Mouse (Mus musculus) neural tube, embryonic 14.5 days (tissue): ENCODE data around the gene Cux2. TPM values are rescaled to one million over a fixed set of nuclear protein-coding genes. Genes with fewer than 3 reads are reported as not detected.

ENCODE experiments used
- ATAC-seq: fragments of 200-750 bp; cut with Nextera tagmentation; 2 replicates; pipeline ENCODE4 v1.8.0; 2017; ENCODE audit warnings: low read depth, mild to moderate bottlenecking, moderate TSS enrichment, moderate library complexity
- H3K27ac ChIP-seq: fragments of 300-500 bp; sonication (generic); 2 replicates; pipeline ENCODE4 v1.5.1; 2014; ENCODE audit warnings: low read depth, mild to moderate bottlenecking, control low read depth, low read length, moderate library complexity, mixed read lengths
- H3K27me3 ChIP-seq: fragments of 300-500 bp; sonication (generic); 2 replicates; pipeline ENCODE4 v1.6.1; 2014; ENCODE audit warnings: low read length; ENCODE audit not compliant: control insufficient read depth, insufficient read depth
- H3K36me3 ChIP-seq: fragments of 300-500 bp; sonication (generic); 2 replicates; pipeline ENCODE4 v1.6.1; 2014; ENCODE audit warnings: low read length, mixed read lengths; ENCODE audit not compliant: control insufficient read depth, insufficient read depth
- H3K4me1 ChIP-seq: fragments of 300-500 bp; sonication (generic); 2 replicates; pipeline ENCODE4 v1.6.1; 2014; ENCODE audit warnings: low read length; ENCODE audit not compliant: control insufficient read depth, insufficient read depth
- H3K4me2 ChIP-seq: fragments of 300-500 bp; sonication (generic); 2 replicates; pipeline ENCODE4 v1.6.1; 2014; ENCODE audit warnings: mild to moderate bottlenecking, low read depth, low read length, control low read depth
- H3K4me3 ChIP-seq: fragments of 300-500 bp; sonication (generic); 2 replicates; pipeline ENCODE4 v1.5.1; 2014; ENCODE audit warnings: low read depth, low read length, control low read depth, mixed read lengths
- H3K9ac ChIP-seq: fragments of 300-500 bp; sonication (generic); replicated peaks from 2 replicates; pipeline ENCODE4 v1.6.1; 2014; ENCODE audit warnings: low read depth, mild to moderate bottlenecking, control low read depth, low read length, mixed read lengths
- H3K9me3 ChIP-seq: fragments of 300-500 bp; sonication (generic); 2 replicates; pipeline ENCODE4 v1.6.1; 2016; ENCODE audit warnings: low read length; ENCODE audit not compliant: control insufficient read depth
- WGBS: fragments of 180-500 bp; shearing (Covaris S2); extraction: QIAGEN DNeasy Blood & Tissue Kit; methylation state at CpG from one replicate; pipeline ENCODE4 v1.1.7; 2014; 5-methylcytosine and 5-hydroxymethylcytosine counted together
- polyA plus RNA-seq: library from polyadenylated mRNA; unstranded; fragments of >200 nt; fragmentation: Nextera tagmentation; extraction: Ambion mirVana; gene quantifications from 2 replicates; pipeline ENCODE4 v1.2.1, GENCODE M21; 2014

The Cux2 gene
- polyA plus RNA-seq, 1 experiment from 2014 or later, result 31.3 TPM

DNA sequence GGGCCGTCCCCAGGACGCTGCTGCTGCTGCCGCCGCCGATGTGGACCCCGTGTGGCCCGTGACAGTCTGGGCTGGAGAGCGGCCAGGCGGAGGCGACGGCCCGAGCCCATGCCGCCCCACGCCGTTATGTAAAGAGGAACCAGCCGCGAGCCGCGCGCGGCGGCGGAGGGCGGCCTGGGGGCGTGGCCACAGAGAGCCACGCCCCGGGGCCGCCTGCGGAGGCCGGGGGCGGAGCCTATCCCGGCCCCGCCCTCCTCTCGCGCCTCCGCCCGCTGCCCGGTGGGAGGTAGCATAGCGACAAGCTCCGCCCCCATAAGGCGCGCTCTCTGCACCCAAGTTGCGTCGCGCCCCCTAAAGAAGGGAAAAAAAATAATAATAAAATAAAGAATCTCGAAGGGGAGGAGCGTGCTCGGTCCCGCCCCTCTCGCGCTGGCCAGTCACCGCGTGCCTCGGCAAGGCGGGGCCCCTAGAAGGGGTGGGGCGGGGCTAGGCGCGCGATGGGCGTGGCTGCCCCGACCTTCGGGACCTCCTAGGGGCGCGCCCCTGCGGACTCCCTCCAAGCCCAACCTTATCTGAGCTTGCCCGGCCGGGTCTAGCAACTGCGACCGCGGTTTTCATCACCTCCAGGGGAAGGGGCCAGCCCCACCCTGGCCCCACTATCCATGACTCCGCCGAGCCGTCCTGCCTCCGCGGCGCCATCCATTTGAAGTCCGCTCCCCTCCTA, 213.0 kb downstream of the Cux2 start:
- Histone ChIP-seq H3K36me3 (no peaks in the 10 kb centered on the region), H3K9me3 (no peaks in the 10 kb centered on the region), H3K4me1 (peaks cover 29% of the 10 kb centered on the region; the same call in 1 of the 2 replicates), H3K27me3 (peaks cover 19% of the 10 kb centered on the region), H3K4me3 (peak overlapping the region; percentile 68), H3K27ac (peak overlapping the region; percentile 22; the same call in 1 of the 2 replicates), H3K4me2 (peak overlapping the region; percentile 90), H3K9ac (peak overlapping the region; percentile 67)
- under 1% methylated on average over 65 of the region's 77 CpGs for WGBS
- peak; percentile 71 for ATAC-seq

DNA sequence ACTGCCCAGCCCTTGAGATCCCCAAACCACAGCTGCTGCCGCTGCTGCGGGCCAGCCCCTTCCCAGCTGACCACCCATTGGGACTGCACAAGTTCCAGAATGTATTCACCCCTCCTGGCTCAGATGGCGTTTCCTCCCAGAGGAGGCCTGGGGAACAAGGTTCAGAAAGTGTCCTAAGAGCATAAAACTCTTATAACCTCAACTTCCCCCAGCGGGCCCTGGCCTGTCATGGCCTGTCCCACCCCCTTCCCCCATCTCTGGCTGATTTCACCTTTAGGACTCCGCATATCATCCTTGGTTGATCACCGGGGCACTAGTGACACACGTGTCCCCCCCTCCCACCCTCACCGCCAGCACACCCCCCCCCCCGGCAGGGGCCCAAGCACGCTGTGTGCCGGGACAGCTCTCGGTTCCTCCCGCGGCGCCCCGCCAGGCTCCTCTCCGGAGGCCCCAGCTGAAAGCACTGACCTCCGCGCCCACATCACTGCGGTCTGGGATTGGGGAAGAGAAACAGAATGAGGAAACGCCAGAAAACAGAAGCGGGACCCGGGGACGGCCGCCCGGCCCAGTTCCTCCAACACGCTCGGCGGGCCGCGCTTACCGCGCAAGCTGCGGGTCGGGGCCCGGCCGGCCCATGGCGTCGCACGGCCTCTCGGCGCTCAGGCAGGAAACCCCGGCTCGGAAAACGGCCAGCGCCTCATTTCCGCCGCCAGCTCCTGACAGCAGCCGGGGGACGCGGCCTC, 213.8 kb downstream of the Cux2 start:
- WGBS, result under 1% methylated on average over 48 of the region's 51 CpGs
- H3K4me3 ChIP-seq, result peak overlapping the region; percentile 68

DNA sequence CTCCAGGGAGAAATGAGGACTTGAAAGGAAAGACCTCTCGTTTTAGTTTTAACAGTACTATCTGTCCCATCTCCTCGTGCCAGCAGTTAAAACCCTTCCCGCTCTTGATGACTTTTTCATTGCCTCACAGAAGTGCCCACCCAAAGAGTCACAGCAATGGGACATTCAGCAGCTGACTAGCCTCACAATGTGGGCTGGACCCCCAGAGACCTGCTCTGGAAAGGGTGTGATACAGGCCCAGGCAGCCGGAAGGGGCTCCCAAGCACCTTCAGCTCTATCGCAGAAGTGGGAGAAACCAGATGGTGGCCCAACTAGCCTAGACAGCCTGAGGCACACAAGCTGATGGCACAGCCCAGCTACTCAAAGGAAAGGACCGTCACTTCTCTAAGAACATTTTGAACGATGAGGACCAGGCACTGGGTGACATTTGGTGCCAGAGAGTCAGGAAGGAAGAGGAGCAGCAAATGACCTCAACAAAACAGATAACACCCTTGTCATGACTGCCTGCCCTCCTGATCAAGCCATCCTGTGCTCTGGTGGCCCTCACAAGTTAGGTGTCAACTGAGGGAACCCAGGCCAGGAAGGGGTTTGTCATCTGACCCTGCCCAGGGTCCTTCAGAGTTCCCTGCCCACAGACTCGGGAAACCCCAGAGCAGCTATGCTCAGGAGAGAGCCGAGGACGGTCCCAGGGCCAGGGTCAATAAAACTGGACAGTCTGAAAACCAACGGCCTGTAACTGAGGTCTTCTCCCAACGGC, 214.7 kb downstream of the Cux2 start:
- peak overlapping the region; percentile 90 for H3K4me2 ChIP-seq
- ATAC-seq, result no peak
- H3K36me3 ChIP-seq, result no peaks in the 10 kb centered on the region; the same call in 1 of the 2 replicates
- peaks cover 19% of the 10 kb centered on the region for H3K27me3 ChIP-seq
- no peaks in the 10 kb centered on the region for H3K9me3 ChIP-seq
- peak overlapping the region; percentile 67; the same call in 1 of the 2 replicates for H3K9ac ChIP-seq
- H3K4me3 ChIP-seq, result peak overlapping the region; percentile 68
- no peak overlapping the region for H3K27ac ChIP-seq
- 30% methylated on average over 12 of the region's 12 CpGs for WGBS
- H3K4me1 ChIP-seq, result peaks cover 29% of the 10 kb centered on the region; the same call in 1 of the 2 replicates

More for the DNA sequence above, 213.8 kb downstream of the Cux2 start:
- H3K9ac ChIP-seq, result peak overlapping the region; percentile 67
- peaks cover 29% of the 10 kb centered on the region; the same call in 1 of the 2 replicates for H3K4me1 ChIP-seq
- H3K9me3 ChIP-seq, result no peaks in the 10 kb centered on the region
- H3K4me2 ChIP-seq, result peak overlapping the region; percentile 90
- ATAC-seq, result 0 out of 2 replicates have a peak, but pooled peaks have one; percentile 3
- peaks cover 19% of the 10 kb centered on the region for H3K27me3 ChIP-seq
- peak overlapping the region; percentile 22; the same call in 1 of the 2 replicates for H3K27ac ChIP-seq
- no peaks in the 10 kb centered on the region; the same call in 1 of the 2 replicates for H3K36me3 ChIP-seq

DNA sequence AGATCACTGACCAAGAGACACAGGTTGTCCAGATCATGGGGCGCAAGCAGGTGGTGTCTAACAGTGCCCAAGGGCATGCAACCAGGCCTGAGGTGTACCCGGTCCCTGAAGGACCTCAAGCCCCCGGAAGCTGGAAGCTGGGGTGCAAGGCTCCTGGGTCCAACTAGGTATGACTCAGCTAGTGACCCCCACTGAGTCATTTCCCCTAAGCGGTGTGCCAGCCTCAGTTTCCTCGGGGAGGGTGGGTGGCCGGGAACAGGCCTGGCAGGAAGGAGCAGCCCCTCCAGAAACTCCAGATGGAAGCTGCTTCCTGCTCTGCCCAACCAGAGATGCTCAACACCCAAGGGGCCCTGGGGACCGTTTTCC, 215.7 kb downstream of the Cux2 start:
- H3K9me3 ChIP-seq, result no peaks in the 10 kb centered on the region
- no peak for ATAC-seq
- H3K27ac ChIP-seq, result no peak overlapping the region
- no peak overlapping the region for H3K4me3 ChIP-seq
- H3K36me3 ChIP-seq, result no peaks in the 10 kb centered on the region; the same call in 1 of the 2 replicates
- peak overlapping the region; percentile 14; the same call in 1 of the 2 replicates for H3K4me2 ChIP-seq
- peaks cover 30% of the 10 kb centered on the region; the same call in 1 of the 2 replicates for H3K4me1 ChIP-seq
- H3K9ac ChIP-seq, result no peak overlapping the region
- H3K27me3 ChIP-seq, result peaks cover 16% of the 10 kb centered on the region
- WGBS, result 71% methylated on average over 7 of the region's 7 CpGs

DNA sequence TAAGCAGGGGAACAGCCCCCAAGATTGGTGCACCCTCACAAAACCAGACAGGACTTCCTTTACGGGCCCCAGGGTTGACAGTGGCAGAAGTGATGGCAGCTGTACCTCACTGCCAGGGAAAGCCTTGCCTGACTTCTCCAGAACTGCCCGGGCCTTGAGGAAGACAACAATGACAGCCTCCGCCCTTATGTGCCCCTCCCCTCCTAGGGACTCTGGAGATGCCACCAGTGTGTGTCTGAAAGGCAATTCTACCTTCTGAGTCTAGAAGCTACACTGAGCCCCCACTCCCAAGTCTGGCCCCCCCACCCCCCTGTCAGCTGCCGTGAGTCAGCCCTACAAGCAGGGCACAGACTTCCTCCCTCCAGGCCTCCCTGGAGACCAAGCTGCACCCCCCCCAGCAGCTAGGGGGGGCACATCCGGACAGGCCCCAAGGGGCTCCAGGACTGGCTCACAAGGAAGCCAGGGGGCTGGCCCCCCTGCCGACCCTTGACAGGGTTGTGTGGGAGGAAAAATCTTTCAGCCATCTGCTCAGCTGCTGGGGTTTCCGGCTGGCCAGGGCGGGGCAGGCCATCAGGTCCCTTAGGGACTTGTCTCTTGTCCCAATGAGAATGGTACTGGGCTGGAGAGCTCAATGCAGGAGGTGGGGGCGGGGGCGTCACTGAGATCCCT, 216.2 kb downstream of the Cux2 start:
- WGBS, result 40% methylated on average over 10 of the region's 10 CpGs
- peaks cover 13% of the 10 kb centered on the region for H3K27me3 ChIP-seq
- H3K27ac ChIP-seq, result no peak overlapping the region
- peaks cover 34% of the 10 kb centered on the region; the same call in 1 of the 2 replicates for H3K4me1 ChIP-seq
- 0 out of 2 replicates have a peak overlapping the region, but pooled peaks have one; percentile 16 for H3K9ac ChIP-seq
- H3K4me2 ChIP-seq, result no peak overlapping the region
- H3K36me3 ChIP-seq, result no peaks in the 10 kb centered on the region; the same call in 1 of the 2 replicates
- ATAC-seq, result no peak
- H3K4me3 ChIP-seq, result no peak overlapping the region
- no peaks in the 10 kb centered on the region for H3K9me3 ChIP-seq

- peaks cover 40% of the 10 kb centered on the region; the same call in 1 of the 2 replicates for H3K4me1 ChIP-seq
- H3K27me3 ChIP-seq, result peaks cover 13% of the 10 kb centered on the region
- no peak for ATAC-seq
- H3K27ac ChIP-seq, result no peak overlapping the region
- 96% methylated on average over 2 of the region's 2 CpGs for WGBS
- no peaks in the 10 kb centered on the region; the same call in 1 of the 2 replicates for H3K36me3 ChIP-seq
- no peaks in the 10 kb centered on the region for H3K9me3 ChIP-seq
- H3K4me3 ChIP-seq, result no peak overlapping the region
- H3K9ac ChIP-seq, result no peak overlapping the region
- H3K4me2 ChIP-seq, result no peak overlapping the region
Measured at GRCm38 (mm10) chr5:121833159-121833558, 216.7 kb downstream of the Cux2 start.

GRCm38 (mm10) chr5:121832376-121833155, 217.3 kb downstream of the Cux2 start:
- 80% methylated on average over 5 of the region's 6 CpGs for WGBS

More at GRCm38 (mm10) chr5:121832376-121833155, 217.3 kb downstream of the Cux2 start:
- Histone ChIP-seq H3K4me1 (peaks cover 40% of the 10 kb centered on the region; the same call in 1 of the 2 replicates), H3K36me3 (no peaks in the 10 kb centered on the region; the same call in 1 of the 2 replicates), H3K9me3 (no peaks in the 10 kb centered on the region), H3K27me3 (peaks cover 11% of the 10 kb centered on the region), H3K9ac (no peak overlapping the region), H3K4me2 (no peak overlapping the region), H3K27ac (no peak overlapping the region), H3K4me3 (no peak overlapping the region)
- no peak for ATAC-seq
